Mouse (Mus musculus) frontal cortex, postnatal 36 days (tissue): ENCODE measurements at regions not wholly inside any gene's neighbourhood (a gene's known extent, or its start where the extent isn't known, plus 50 kb on each side); places are given as distances from the start of the nearest gene placed in this dataset.

Source experiments
- DNase-seq, 2 experiments: peaks; one replicate each; pipeline ENCODE4 v3.0.0; 2022; ENCODE audit warnings: low spot score in 2 of 2

DNA sequence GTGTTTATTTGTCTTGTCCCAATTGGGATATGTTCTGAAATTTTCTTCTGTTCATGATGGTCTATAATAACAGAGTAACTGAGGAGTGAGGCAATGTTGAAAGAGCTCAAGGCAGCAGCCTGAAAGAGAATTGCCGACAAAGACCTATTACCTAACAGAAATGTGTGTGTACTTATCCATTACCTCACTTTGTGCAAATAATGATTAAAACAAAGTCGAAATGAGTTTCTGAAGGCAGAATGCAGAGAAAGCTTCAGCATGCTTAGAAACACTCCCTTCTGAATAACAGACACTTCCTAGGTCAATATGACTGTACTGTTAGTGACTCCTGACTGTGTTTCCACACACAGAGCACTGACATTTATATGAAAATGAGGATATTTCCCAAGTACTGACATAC lies 63.0 kb downstream of the Kbtbd8 start:
- DNase-seq, result no peak

GRCm38 (mm10) chr6:95182238-95182637 lies 65.2 kb downstream of the Kbtbd8 start:
- no peak for DNase-seq

DNA sequence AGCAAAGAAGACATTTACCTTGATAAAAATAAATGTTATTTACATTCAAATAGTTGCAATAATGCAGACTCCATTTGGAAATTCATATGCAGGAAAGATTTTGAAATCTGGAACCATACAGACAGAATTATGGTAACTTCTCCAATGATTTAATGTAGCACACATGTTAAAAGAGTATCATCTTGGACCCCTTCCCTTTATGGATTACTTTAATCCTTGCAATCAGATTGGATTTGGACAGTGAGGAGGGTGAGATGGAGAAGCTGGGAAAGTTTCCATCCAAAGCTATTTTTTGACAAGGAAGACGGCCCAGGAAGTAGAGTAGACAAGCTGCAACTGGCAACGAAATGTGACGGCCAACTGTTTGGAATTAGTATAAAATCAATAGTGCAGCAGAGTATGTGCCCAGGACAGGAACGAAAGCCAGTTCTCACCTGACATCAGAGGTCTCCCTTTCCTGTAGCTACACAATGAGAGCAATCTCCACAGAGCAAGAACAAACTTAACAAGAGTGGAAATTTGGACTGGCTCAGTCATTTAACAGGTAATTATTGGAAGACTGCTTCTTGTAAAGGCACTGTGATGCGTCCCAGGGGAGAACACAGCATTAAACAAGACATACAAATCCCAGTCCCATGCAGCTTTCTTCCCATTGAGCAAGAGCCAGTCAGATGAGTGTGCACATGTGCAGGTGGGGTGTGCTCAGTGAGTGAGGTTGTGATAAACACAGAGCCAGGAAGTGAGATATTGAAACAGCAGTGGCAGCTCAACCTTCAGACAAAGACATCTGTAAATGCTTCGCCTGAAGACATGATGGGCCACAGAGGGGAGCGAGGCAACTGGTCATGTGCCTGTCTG lies 68.3 kb downstream of the Kbtbd8 start:
- no peak for DNase-seq

DNA sequence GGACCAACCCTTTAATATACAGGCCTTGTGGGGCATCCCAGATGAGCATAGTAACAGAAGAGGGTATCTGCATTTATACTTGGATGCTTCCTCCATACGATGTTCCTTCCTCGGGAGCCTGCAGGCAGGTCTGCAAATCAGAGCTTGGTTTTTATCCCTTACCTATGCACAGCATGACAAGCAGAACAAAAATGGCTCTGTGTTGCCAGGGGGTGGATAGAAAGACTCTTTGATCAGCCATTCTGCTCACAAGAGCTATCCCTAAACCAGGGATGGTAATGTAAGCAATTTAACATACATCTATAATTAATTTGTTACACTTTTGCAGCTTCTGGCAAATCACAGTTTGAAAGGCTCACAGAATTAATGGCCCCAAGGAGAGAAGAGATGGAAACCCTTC lies 79.6 kb downstream of the Kbtbd8 start:
- DNase-seq, result no peak

DNA sequence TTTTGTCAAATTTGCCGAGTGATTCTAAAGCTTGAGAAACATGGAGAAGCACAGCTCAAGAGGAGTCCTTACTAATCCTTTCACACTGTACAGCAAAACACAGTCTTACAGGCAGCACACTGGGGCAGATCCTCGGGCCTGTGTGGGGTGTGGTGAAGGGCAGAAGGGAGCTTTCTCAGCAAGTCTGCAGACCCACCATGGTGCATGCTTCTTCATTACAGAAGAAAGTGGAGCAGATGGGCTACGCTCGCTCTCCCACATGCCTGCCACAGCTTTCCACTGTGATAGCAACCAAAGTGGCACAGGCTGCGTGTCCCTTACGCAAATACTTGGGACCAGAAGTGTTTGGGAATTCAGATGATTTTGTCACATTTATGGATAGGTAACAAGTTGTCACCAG lies 81.6 kb downstream of the Kbtbd8 start:
- peak; percentile 50 to 69 for DNase-seq

GRCm38 (mm10) chr6:95202291-95202790 lies 85.3 kb downstream of the Kbtbd8 start:
- peak in 1 of 2 experiments; percentile 18 for DNase-seq

- DNase-seq, result no peak
Observed at GRCm38 (mm10) chr6:95202978-95203377, 85.9 kb downstream of the Kbtbd8 start.

- no peak for DNase-seq
Observed at GRCm38 (mm10) chr6:95204231-95204630, 87.2 kb downstream of the Kbtbd8 start.

DNA sequence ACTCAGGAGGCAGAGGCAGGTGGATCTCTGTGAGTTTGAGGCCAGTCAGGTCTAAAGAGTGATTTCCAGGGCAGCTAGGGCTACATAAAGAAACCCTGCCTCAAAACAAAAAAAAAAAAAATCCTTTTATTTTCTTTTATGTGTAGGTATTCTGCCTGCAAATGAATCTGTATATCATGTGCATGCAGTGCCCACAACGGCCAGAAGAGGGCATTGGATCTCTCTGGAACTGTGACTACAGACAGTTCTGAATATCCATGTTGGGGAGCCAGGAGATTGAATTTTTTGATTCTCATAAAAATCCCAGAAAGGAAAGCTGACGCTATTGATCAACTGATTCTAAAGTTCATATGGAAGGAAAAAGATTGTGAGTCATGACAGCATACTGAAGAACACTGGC lies 90.0 kb downstream of the Kbtbd8 start:
- peak in 1 of 2 experiments; percentile 64 for DNase-seq

GRCm38 (mm10) chr6:95217431-95217830 lies 100.4 kb downstream of the Kbtbd8 start:
- DNase-seq, result peak; percentile 51 to 88

DNA sequence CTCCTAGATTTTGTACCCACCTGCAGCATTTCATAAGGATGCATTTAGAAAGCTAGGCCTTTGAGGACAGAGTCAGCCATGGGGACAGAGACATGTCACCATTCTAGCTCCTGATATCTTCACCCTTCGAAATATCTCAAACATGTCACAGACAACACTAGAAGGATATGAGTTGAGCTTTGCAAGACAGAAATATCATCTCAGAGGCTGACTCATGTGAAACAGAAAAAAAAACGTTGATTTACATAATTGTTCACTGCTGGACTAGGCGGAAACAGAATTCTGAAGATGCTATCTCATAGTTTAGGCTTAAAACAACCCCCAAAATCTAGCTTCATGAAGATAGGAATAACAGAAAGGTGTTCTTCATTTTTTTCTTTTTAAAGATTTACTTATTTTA lies 101.8 kb downstream of the Kbtbd8 start:
- no peak for DNase-seq

- DNase-seq, result peak; percentile 88 to 91
Observed at GRCm38 (mm10) chr6:95223537-95223936, 98.4 kb upstream of the Gm10234 start.

DNA sequence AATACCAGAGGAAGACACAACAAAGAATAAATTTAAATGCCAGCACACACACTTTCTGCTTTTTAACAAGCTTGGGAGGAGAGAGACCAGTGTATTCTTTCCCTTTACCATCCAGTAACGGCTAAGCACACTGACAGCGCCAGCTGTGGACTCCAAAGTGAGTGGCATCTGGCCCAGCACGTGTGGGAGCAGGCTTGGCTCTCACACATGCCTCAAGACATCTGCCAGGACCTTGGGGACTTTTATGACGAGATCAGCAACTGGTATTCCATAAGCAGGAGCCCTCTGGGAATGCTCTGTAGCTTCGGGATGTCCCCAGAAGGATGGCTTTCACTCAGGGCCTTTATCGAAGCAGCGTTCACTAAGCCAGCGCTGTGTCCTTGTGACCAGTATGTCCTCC lies 92.0 kb upstream of the Gm10234 start:
- DNase-seq, result no peak

DNA sequence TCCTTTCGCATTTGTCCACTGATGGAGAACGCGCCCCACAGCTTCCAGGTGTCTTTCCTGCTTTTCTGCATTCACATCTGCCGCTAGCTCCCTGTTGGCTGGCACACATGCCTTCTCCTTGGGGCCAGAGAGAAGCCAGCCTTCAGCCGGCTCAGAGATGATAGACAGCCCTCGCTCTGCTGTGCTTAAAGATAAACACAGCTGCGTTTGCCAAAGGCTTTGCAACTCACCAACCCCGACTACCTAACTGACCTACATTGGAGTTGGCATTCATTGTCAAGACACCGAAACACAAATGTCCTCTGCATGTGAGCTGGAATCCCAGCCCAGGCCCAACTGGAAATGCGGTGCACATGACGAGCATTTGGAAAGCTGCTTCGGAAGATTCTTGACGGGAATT lies 87.2 kb upstream of the Gm10234 start:
- no peak for DNase-seq

DNA sequence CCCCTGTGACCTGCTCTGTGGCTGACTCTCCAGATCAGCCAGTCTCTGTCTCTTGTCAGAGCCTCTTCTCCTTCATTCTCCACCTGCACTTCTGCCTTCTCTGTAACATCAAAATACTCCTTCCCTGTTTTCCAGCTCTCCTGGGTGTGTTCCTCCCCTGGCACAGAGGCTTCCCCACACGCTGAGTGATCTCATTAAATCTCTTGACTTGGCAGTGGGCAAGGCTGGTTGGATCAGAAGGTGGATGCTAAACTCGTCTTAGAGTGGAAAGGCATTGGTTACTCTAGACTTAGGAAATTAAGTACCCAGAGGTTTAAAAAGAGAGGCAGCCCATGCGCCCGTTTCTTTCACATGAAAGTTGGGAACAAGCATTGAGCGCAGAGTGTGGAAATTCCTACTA lies 78.3 kb upstream of the Gm10234 start:
- DNase-seq, result peak in 1 of 2 experiments; percentile 5

- no peak for DNase-seq
Observed at GRCm38 (mm10) chr6:95244911-95245310, 77.0 kb upstream of the Gm10234 start.

- no peak for DNase-seq
Observed at GRCm38 (mm10) chr6:95256303-95256702, 65.6 kb upstream of the Gm10234 start.

DNA sequence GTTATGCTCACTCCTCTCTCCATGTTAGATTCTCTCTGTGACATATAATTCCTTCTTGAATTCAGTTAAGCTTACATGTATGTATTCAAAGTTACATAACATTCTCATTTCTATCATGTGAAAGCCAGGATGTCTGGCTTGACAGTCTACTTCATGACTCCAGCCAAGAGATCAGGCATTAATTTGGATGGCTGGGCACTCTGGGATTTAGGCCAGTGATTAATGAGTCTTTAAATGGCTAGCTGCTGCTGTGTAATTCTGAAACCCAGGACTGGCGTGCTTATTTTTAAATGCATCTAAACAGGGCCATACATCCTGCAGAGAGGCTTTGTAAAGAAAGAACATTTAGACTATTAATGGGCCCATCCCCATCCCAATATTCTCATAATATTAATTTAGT lies 60.9 kb upstream of the Gm10234 start:
- DNase-seq, result no peak

GRCm38 (mm10) chr6:95264011-95264869 lies 57.7 kb upstream of the Gm10234 start:
- no peak for DNase-seq

GRCm38 (mm10) chr6:95269524-95269923 lies 52.4 kb upstream of the Gm10234 start:
- no peak for DNase-seq
